Mouse (Mus musculus): ENCODE results near the gene Slc44a1. TPM values are rescaled to one million over a fixed set of nuclear protein-coding genes. Genes with fewer than 3 reads are reported as not detected.
A peak's percentile ranks its signal among the peaks of the same experiment; 100 is the strongest.

Gene Slc44a1
- total RNA-seq, 2 experiments from 2014 or later, result 39.3 to 42.1 TPM

DNA sequence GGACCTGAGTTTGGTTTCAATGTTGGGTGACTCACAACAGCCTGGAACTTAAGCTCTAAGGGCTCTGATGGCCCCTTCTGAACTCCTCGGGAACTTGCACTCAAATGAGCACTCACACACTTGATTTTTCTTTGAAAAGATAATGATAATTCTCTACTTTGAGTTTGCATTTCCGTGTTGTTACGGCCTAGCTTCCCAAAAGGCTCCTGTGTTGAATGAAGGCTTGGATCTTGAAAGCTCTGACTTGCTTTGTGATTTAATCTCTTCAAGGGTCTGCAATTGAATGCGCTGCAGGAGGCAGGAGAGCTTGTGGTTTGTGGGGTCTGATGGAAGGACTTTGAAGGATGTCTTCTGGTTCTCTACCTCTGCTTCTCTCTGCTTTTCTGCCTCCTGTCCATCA, 13.1 kb upstream of the Slc44a1 start:
- no peak for DNase-seq (ENCODE audit: low spot score in 2 of 2)

DNA sequence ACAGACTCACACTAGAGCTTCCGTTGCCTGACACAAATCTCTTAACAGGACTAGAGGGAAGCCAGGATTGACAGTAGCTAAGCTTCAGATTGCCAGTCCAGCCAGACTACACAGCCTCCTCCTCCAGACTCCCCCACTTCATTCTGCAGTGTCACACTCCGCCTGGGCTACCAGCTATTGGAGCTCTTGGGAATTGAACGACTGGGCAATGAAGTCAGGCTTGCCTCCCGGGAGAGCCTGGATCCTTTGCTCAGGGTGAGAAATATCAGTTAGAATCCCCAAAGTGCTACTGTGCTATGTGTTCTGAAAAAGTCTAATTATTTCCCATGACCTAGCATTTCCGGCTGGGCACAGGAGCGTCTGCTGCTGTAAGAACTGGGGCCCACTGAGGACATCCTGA, 9.7 kb upstream of the Slc44a1 start:
- DNase-seq (ENCODE audit: low spot score in 2 of 2), result no peak

DNA sequence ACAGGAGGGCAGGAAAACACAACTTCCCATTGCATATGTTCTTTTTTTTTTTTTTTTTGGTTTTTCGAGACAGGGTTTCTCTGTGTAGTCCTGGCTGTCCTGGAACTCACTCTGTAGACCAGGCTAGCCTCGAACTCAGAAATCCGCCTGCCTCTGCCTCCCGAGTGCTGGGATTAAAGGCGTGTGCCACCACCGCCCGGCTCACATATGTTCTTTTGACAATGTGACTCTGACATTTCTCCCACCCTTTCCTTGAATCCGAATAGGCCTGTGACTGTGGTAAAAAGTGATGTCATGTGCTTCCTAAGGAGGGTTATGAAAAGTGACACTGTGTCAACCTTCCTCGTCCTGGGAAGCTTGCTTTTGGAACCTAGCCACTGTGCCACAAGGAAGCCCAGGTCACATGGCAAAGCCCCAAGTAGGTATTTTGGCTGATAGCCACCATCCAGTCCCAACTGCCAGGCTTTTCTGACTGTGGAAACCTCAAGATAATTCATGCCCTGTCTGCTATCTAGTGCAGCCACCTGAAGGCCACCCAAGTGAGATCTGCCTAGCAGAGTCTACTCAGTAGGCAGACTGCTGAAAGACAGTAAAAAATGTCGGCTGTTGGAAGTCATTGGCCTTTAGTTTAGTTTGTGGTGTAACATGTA, 8.5 kb upstream of the Slc44a1 start:
- no peak for DNase-seq (ENCODE audit: low spot score in 2 of 2)

DNA sequence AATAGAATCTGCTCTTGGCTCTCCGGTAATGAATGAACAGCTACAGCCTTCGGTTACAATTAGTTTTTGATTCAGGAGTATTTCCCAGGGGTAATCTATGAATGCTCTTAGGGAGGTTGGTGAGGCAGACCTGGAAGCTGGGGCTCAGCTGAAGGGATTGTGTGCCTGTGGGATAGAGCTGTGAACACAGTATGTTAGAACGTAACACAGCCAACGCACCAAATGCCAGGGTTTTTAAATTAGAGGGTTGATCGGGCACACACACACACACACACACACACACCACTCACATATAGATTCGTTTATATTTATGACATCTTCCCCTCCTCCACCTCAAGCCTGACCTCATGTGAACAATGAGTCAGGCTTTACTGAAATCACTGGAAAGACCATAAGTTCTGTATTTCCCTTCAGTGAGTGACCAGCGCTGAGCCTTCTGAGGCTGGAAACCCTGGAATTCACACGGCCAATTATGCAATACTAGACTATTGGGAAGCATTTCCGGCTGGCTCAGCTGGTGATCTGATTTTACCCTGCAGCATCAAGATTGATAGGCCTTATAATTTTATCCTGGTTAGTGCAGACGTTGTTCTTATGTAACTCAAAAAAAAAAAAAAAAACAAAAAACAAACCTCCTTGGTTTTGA, 3.0 kb upstream of the Slc44a1 start:
- DNase-seq (ENCODE audit: low spot score in 2 of 2), result no peak

DNA sequence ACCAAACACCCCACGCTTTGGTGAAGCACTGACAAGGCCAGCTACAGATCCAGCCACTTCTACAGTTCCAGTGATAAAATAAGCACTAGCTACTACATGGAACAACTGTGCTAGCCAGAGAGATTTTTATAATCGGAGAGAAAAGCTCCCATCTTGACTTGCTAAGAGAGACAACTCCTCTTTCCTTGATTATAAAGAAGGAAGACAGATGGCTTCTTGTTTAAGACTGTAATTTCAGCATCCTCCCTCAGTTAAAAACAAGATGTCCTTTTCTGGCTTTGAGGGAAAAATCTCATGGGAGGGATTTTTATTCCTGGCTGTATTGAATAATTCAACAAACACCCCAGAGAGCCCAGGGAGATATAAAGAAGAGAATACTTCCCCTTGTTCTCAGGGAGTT, 1.8 kb upstream of the Slc44a1 start:
- no peak for DNase-seq (ENCODE audit: low spot score in 2 of 2)

DNA sequence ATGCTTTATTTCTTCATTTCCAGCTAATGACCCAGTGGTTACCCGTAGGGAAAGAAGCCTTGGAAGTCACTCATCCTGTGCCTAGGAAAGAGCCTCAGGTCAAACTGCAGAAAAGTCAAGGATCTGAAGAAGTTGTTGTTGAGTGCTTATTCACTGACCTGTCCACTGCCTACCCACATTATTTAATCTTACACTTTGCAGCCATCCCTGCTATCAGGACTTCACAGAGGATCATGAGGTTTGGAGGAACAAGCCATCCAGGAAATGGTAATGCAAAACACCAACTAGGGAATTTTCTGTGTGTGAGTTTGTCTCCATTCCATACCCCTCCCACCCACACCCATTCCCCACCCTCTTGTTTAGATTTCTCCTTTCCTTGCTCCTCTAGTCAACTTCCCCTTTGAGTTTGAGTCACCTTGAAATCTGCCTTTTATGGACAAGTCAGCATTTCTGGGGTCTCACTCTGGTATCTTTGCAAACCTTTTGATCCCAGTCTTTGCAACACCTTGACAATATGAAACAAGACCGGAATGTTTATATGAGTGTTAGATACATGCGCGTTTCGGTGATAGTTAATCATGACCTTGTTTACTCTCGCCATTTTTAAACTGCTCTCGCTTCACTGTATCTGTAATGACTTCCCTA, 1.3 kb upstream of the Slc44a1 start:
- DNase-seq (ENCODE audit: low spot score in 2 of 2), result no peak

DNA sequence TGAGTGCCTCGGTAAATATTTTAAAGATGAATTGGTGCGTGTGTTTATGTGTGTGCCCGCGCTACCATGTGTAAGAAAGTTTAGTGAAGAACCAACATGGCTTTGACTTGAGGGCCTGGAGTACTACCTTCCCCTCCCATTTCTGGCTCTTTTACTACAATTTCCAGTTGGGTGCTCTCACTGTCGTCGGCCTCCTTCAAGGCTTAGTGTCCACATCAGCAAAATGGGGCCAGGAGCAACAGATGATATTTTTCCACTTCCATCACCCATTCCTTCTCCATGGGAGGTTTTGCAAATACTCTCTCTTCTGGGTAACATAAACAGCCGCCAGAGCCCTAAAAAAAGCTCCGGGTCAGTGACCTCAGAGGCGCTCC, 590 bp upstream of the Slc44a1 start:
- DNase-seq (ENCODE audit: low spot score in 2 of 2), result no peak

DNA sequence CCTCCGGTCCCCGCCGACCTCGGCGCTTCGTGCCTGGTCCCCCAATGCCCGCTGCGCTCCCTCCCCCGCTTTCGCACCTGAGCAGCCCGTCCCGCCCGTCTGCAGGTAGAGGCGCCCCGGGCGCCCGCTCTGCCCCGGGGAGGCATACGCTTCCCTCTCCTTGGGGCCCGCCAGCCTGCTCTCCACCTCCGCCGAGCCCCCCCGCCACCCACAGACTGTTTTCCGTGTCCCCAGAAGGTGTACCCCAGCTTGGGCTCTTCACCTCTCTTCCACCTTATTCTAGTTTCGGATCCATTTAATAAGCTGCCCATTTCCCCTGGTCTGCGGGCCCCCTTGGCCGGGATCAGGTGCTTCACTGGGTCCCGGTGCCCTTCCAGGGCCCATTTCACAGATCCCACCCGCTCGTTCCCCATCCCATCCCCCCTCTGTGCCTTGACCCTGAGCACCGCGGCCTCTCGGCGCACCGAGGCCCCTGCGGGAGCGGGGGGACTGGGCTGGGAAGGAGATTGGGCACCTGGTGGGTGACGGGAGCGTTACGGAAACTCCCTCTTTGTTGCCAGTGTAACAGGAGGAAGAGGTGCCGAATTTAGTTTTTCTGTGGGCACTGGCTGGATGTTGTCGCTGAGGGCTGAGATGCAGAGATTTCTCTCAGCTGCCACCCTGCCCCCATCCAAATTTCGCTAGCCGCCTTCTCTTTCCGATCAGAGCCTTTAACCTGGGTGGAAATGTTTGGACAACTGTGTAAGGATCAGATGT, 781 bp downstream of the Slc44a1 start:
- DNase-seq (ENCODE audit: low spot score in 2 of 2), result peak in 1 of 2 experiments; percentile 20

DNA sequence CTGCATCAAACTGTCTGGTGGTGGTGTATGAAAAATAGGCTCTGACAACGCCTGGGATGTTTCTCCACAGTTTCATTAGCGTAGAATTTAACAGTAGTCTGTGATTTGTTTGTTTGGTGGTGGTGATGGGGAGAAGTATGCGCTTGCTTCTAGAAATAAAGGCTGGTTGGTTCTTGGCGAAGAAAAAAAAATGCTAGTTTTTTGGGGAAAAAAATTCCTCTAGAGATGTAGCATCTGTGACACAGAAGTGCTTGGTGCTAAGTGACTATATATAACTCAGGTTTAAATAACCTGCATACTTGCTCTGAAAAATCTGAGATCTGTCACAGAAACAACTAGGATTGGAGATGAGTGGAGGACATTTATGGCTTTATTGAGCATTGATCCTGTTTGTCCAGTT, 1.5 kb downstream of the Slc44a1 start:
- DNase-seq (ENCODE audit: low spot score in 2 of 2), result no peak

DNA sequence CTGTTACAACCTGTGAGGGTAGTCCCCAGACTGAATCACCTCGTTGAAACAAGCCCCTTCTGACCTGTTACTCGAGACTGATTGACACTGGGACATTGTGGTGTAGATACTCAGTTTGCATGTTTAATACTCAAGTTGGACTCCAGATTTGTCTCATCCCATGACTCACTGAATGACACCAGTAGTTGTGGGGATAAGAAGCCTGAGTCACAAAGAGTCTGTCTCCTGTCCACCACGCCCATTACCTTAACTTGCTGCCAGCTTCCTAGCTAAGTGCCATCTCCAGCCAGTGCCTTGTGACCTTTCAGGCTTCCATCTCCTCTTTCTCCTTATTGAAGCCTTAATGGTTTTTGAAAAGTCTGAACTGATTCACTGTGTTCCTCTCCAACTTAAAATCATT, 6.0 kb downstream of the Slc44a1 start:
- DNase-seq (ENCODE audit: low spot score in 2 of 2), result no peak

DNA sequence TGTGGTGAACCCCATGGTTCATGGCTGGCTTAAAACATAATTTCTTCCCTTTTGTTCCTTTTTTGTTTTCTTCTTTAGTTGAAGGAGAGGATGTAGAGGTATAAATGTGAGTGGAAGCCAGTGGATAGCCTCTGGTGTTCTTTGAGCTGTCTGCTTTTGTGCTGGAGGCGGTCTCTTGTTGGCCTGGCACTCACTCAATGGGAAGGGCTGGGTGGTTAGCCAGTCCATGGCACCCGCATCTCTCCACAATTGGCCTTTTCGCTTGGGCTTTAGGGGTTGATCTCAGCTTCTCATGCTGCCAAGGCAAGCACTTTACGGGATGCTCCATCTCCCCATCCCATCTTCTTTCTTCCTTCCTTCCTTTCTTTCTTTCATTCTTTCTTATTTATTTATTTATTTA, 7.6 kb downstream of the Slc44a1 start:
- DNase-seq (ENCODE audit: low spot score in 2 of 2), result no peak

DNA sequence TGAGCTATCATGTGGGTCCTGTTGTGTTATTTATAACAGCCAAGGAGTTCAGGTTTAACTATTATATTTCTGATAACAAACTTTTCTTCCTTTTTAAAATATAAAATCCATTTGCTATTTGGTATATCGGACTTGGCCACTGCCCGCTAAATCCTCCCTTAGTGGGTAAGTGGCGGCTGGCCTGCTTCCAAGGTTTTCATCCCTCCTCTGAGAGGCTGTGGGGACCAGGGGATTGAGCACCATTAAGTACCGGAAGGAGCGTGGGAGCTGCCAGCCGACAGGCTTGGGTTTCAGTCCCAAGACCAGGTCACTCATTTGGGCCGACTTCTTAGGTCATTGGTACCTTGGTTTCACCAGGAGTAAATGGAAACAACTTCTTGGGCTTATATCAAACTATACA, 10.5 kb downstream of the Slc44a1 start:
- DNase-seq (ENCODE audit: low spot score in 2 of 2), result no peak

DNA sequence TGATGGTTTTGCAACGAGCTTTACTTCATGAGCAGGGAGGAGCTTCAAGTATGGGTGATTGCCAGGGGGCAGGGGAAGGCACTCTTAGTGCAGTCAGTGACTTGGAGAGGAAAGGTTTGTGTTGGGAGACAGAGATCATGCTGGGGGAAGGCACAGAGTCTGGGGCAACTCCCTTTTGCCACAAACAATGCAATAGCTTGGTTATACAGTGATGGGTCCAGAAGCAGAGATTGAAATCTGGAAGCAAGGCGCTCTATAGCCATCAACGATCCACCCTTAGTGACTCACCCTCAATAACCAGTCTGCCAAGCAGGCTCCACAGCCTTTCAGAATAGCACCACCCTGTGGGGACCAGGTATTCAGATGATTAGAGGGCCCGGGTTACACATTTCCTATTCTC, 11.7 kb downstream of the Slc44a1 start:
- peak in 1 of 2 experiments; percentile 19 for DNase-seq (ENCODE audit: low spot score in 2 of 2)

DNA sequence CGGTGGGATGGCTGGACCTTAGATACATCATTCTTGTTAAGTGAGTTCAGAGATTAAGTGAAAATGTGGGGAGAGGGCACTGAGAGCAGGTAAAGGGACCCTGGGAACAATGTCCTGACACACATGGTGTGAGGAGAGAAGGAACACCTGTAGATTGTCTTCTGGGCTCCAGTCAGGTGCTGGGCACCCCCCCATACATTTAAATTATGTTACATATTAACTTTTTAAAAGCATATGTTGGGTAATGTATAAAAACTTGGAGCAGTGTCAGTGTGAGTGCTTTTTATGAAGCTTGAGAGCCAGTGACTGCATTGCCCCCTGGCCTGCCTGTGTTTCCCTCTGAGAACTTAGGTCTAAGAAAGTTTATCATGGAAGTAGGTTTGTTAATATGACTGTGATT, 12.2 kb downstream of the Slc44a1 start:
- DNase-seq (ENCODE audit: low spot score in 2 of 2), result no peak

DNA sequence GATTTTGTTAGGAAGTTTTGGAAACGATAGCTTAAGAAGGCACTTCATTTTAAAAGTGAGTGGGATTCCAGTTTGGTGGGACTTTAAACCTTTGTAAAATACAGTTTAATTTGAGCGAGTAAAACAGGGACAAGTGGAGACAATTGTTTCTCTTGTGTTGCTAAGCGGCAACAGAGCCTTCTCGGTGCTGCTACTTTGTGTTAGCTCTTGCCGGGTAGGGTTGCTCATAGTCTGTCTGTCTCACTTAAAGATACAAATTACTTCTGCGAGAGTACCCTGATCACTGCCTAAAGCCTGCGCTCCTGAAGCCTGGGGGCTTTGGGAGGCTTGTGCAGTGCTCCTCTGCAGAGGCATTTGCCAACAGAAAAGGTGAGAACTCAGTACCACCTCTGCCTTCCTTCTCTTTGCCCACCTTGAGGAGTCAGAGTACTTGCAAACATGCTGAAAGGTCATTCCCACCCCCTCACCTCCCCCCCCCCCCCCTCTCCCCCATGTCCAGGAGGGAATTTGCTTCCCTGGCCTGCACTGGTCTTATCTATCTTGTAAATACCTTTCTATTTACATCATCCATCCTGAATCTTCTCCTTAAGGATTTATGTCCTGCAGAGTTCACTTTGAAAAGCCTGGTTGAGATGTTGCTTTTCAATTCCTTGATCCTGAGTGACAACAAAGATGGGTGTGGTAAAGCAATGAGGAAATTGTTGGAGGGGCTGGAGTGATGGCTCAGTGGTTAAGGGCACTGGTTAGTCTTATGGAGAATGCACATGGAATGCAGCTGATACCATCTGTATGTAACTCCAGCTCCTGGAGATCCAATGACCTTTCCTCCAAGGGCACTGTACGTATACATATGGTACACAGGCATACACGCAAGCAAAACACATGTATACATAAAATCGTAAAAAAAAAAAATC, 13.0 kb downstream of the Slc44a1 start:
- DNase-seq (ENCODE audit: low spot score in 2 of 2), result no peak

DNA sequence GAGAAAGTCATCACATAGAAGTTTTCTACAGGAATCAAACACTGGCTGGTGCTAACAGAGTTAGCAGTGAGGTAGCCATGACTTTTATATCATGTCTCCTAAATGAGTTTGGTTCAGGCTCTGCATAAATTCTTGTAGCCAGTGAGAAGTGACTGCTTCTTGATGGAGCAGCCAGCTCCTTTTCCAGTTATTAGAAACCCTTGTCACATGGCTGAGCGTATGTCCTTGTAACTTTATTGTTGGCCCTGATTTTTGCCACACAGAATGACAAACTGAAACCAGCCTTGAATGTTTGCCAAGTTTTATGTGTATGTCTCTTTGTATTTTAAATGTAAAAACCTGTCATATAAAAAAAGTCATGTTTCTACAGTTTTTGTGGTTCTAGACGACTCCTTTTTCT, 15.7 kb downstream of the Slc44a1 start:
- DNase-seq (ENCODE audit: low spot score in 2 of 2), result no peak

DNA sequence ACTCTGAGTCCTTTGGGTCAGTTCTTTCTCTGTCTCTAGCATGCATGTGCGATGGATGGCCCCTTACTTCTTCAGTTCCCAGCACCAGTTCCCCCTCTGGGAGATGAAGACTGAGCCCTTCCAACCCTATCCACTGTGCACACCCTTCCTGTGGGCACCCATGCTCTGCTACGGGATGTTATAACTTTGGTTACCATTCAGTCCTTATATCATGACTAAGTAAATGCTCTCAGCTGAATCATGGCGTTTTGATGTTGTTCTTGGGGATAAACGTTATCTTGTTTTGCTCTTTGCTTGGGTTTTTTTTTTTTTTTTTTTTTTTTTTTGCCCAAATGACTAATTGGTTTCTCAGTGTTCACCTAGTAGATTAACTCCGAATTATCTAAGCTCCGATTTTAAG, 16.4 kb downstream of the Slc44a1 start:
- DNase-seq (ENCODE audit: low spot score in 2 of 2), result no peak

DNA sequence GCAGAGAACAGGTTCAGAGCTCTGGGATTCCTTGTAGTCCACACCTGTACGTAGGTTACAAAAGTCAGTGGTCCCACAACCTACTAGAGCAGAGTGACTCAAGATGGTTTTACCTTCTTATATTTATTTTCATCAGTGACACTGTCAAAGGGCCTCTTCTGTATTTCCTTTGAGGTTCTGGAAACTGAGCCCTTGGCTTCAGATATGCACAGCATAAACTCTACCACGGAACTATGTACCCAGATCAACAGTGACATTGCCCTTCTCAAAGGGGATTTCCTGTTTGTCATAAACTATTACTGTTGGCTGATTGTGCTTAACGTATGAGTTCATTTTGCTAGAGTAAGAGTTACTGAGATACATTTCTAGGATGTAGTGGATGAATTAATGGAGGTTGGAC, 18.3 kb downstream of the Slc44a1 start:
- DNase-seq (ENCODE audit: low spot score in 2 of 2), result no peak

DNA sequence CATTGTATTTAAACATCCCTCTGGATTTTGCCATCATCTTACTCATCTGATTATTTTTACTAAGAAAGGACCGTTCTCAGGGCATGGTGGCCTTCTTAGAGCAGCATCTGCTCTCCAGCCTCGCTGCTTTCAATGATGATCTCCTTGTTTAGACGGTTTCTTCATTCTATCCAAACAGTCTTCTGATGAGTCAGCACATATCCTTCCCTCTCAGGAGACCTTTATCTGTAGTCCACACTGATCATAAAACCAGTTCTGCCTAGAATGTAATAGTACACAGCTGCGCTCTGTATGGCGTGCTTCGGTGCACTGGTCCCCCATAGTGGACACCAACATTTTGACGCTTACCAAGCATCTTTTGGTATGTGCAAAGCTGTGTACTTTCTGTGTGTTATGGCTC, 19.5 kb downstream of the Slc44a1 start:
- no peak for DNase-seq (ENCODE audit: low spot score in 2 of 2)

DNA sequence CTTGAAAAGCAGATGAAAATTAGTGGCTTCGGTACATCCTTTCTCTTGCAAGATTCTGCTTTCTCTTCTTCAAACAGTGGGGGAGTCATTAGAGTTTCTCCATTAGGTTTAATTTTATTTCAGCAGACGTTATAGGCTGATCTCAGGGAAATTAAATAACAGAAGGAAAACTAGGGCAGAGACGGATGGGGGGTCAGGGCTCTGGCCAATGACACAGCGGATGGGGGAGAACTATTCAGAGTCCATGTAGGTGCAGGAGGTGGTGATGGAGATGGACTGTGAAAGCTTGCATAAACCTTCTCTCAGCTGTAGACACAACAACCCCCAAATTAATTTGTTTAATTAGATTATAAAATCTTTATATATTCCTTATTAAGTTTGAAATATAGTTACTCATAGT, 20.8 kb downstream of the Slc44a1 start:
- DNase-seq (ENCODE audit: low spot score in 2 of 2), result no peak

DNA sequence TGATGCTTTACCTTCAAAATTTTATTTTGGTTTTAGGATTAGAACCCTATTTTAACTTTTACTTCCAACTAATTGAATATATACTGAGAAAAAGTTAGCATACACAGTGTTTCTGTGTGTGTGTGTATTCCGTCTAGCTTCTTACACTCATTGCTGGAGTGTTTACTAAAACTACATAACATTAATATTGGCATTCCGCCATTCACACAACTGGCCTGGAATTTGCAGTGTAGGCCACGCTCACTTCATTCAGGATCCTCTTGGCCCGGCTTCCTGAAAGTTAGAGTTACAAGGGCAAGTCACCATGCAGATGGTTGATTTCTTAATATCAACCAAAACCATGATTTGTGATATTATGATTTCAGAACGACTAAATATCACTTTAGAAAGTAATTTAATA, 21.9 kb downstream of the Slc44a1 start:
- no peak for DNase-seq (ENCODE audit: low spot score in 2 of 2)

All from gastrocnemius, postnatal 4 days (tissue).